Mouse (Mus musculus) brown adipose tissue, adult 24 weeks (tissue): ENCODE results near the gene Rnf181. TPM values are rescaled to one million over a fixed set of nuclear protein-coding genes. Genes with fewer than 3 reads are reported as not detected.
A peak's percentile ranks its signal among the peaks of the same experiment; 100 is the strongest.

Experiments used
- H3K27ac ChIP-seq: fragments of 200-500 bp; replicated peaks from 2 replicates; pipeline ENCODE4 v1.5.1; 2012; ENCODE audit warnings: low read depth, mild to moderate bottlenecking, low read length
- H3K4me1 ChIP-seq: fragments of 200-500 bp; 2 replicates; pipeline ENCODE4 v1.6.1; 2012; ENCODE audit warnings: low read length, mixed read lengths; ENCODE audit not compliant: control insufficient read depth, insufficient read depth, insufficient read length
- H3K4me3 ChIP-seq: fragments of 200-500 bp; 2 replicates; pipeline ENCODE4 v1.5.1; 2012; ENCODE audit warnings: low read depth, mild to moderate bottlenecking, low read length, moderate library complexity; ENCODE audit not compliant: insufficient read depth
- polyA plus RNA-seq: library from polyadenylated mRNA; stranded (reverse); fragments of >200 nt; gene quantifications from 2 replicates; pipeline ENCODE4 v1.2.4, GENCODE M21; 2012; ENCODE audit not compliant: missing spikeins, insufficient read depth, insufficient read length

Rnf181 gene
- polyA plus RNA-seq, 1 experiment = 87.8 TPM

DNA sequence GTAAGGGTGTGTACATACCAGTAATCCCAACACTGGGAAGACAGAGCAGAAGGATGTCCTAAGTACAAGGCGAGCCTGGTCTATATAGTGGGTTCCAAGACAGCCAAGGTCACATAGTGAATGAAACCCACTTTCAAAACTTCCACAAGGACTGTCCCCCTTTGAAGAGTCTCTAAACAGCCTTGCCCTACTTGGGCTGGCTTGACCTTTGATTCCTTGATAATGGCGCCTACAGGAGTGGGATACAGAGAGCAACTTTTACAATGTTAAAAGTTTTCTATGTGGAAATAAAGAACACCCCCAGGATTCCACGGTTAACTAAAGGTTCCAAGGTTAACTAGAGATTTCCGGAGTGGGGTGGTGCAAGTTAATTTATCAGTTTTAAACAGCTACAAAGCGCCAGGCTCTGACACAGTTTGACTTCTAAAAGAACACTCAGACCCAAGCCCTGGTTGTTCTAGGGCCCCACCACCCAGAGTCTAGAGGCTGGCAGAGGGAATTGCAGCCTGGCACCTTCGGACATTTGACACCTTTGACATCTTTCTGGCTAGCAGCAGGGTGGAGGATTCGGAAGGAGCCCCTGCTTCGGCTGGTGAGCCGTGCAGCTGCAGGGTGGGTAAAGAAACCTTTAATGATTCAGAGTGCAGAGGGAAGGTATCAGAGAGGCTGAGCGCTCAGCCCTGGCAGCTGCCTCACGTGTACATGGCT is 6.7 kb downstream of the Rnf181 start:
- peaks cover 2% of the 10 kb centered on the region; the same call in 1 of the 2 replicates for H3K4me1 ChIP-seq
- no peak overlapping the region for H3K27ac ChIP-seq
- no peak overlapping the region for H3K4me3 ChIP-seq

DNA sequence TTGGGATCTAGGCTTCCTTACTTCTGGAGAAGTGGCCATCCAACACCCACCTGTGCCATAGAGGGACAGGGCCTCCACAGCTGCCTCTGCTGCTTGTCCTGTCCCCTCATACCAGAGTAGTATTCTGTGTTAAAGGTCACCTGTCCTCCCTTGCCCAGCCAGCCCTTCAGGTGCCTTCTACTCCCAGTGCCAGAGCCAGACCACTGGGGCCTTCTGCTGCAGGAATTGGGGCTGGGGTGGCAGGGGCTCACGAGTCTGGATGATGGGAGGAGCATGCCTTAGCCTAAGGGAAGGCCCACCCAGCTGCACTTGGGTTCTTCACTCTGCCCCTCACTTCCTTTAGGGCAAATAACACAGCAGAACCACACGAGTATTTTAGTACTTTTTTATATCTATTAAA is 7.4 kb downstream of the Rnf181 start:
- peaks cover 6% of the 10 kb centered on the region; the same call in 1 of the 2 replicates for H3K4me1 ChIP-seq
- H3K27ac ChIP-seq = no peak overlapping the region

DNA sequence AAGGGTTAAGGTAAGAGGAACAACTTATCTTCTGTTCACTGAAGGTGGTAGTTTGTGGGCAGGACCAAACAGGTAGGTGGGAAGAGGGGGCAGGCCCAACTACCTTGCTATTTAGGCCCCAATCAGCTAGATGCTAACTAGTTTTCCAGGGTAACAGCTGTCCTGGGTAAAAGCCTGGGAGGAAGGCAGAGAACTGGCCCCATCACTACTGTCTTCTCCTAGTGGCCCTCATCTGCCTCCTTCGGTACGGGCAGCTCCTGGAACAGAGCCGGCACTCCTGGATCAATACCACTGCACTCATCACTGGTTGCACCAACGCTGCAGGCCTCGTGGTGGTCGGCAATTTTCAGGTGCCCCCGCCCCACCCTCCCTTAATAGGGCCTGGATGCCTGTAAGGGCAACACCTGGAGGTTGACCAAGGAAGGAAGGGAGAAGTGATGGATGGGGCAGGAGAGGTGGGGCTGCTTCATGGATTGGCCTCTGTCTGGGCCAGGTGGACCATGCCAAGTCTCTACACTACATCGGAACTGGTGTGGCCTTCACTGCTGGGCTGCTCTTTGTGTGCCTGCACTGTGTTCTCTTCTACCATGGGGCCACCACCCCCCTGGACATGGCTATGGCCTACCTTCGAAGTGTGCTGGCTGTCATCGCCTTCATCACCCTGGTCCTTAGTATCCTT is 8.5 kb downstream of the Rnf181 start:
- Histone ChIP-seq H3K4me3 (no peak overlapping the region), H3K27ac (no peak overlapping the region), H3K4me1 (peaks cover 10% of the 10 kb centered on the region; the same call in 1 of the 2 replicates)

More for the DNA sequence above, 7.4 kb downstream of the Rnf181 start:
- H3K4me3 ChIP-seq = no peak overlapping the region

DNA sequence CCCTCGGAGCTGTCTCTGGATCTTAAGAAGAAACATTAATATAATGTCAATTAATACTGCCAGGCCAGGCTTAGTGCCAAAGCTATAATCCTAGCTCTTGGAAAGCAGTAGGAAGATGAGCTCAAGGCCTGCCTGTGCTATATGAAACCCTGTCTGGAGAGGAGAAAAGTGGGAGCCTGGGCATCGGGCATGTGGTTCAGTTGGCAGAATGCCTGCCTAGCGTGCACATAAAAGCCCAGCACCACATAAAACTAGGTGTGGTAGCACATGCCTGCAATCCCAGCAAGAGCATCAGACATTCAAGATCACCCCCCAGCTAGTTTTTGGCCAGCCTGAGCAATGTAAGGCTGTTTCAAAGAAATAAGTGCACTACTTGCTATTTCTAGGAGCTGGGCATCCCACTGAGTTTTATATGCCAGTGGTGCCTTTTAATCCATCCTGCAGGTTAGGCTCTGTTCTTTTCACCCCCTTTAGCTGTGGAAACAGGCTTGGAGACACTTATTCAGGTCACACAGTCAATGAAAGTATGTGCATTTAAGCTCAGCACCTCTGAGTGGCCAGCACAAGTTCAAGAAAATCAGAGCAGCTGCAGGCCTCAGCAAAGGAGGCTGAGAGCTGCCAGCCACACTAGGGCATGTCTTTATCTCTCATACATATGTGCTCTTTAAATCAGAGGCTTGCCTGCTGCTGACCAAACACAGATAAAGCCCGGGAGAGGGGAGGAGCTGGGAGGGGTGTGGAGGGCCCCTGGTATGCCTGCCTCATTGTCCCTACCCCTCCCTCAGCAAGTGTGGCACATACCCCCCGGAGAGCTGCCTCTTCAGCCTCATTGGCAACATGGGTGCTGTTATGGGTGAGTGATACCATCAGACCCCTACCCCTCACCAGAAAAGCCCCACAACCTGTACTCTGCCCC is 9.3 kb downstream of the Rnf181 start:
- H3K4me3 ChIP-seq = no peak overlapping the region
- peaks cover 14% of the 10 kb centered on the region; the same call in 1 of the 2 replicates for H3K4me1 ChIP-seq
- no peak overlapping the region for H3K27ac ChIP-seq

DNA sequence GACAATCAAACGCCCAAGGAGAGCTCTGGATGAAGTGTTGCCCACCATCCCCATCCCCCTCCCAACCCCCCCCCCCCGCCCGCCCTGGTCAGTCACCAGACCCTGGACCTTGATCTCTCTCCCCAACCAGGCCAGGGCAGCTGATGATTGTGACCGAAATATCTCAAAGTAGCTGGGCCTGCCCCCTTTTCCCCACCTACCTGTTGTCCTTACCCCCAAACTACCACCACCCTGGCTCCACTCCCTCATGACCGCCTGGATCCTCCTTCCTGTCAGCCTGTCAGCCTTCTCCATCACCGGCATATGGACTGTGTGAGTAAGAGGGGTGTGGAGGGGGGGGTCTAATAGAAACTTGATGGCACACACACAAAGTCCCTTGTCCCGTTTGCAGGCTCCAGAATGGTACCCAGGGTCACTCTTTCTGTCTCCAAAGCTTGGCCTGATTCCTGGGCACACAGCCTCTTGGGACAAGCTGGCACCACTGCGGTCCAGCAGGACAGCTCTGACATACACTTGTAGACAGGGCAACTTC is 10.7 kb downstream of the Rnf181 start:
- H3K4me3 ChIP-seq = peak overlapping the region; percentile 91
- H3K27ac ChIP-seq = no peak overlapping the region
- H3K4me1 ChIP-seq = peaks cover 14% of the 10 kb centered on the region; the same call in 1 of the 2 replicates

DNA sequence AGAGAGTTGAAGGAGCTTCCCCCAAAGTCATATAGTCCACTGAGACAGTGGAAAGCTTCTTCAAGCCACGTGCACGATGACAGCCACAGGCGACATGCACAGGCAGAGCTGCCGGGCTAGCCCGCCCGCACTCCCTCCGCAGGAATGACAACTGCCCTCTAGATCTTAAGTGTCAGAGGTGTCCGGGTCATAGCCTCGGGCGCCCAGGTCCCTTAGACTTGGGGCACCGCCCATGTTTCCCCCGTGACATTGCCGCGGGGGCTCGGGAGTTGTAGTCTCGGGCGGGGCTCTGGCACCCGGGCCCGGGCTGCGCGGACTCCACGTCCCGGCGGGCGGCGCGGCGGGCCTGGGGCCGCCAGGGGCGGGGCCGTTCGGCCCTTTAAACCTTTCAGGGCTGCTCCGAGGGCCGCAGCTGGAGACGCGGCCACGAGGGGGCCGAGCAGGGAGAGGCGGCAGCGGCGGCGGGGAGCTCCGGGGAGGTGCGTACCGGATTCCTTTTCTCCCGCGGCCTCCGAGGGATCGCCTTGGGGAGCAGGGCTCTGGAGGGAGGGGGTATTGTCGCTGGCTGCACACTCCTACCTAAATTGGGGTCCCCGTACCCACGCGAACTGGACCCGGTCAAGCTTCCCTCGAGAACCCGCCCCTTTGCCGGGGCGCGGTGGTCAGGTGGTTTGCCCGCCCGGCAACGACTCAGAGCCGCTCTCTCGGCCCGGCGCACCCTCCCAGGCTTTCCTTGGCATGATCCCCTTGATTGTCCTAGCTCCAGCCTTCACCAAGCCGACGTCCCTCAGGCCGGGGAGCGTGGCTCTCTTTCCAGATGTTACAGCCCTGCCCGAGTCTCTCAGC is 11.5 kb downstream of the Rnf181 start, which contains the start of gene Tmem150a:
Gene Tmem150a (plus strand): TSS at position 382 of the 846 bp plus-strand sequence.
- peak within 1 kb of the TSS; percentile 91 for H3K4me3 ChIP-seq
- H3K4me1 ChIP-seq = peaks cover 13% of the 10 kb centered on the region; the same call in 1 of the 2 replicates
- peak within 1 kb of the TSS; percentile 75 for H3K27ac ChIP-seq

DNA sequence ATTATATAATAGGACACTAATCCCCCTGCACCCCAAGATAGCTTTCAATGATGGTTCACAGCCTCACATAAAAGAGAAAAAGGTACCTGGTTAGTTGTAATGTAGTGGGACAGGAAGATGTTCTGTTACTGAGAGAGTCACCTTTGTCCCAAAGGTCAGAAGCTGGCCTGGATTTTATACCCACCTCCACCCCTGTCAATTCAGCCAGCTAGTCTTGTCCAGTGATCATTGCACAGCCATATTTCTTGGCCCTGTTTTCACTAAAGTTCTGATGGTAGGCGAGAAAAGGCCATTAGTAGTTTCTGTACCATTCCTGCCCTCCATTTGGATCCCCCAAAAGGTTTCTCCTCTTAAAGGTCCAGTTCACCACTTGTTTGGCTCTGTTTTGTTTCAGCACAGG is 12.7 kb downstream of the Rnf181 start:
- Histone ChIP-seq H3K4me3 (no peak overlapping the region), H3K27ac (peak overlapping the region; percentile 18)

DNA sequence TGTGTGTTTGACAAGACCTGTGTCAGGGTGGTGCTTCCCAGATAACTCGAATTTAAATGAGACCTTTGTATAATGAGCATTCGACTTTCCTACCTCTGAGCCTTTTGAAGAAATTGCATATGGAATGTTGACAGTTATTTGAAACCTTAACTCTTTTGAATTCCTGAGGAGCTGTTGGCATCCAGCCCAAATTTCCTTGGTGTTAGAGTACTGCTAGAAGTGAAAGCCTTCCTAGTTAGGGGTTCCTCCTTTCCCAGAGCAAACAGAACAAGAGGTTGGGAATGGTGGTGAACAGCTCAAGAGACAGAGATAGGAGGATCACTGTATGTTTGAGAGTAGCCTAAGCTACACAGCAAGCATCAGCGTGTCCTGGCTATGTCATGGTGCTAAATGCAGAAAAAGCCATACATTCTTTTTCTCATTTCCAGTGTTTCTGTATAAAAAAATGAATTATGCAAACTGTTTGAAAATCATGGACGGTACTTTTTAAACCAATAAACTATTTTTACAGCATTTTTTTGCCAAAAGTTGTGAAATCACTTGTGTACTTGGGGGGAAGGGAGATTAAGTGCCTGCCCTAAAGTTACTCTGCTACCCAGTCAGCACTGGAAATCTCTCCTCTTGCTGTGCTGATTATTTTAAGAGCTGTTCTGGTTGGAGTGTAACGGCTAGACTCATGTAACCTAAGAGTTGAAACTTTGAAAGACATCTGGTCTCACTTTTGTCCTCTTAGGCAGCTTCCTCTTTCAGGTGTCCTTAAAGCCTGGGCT is 13.9 kb downstream of the Rnf181 start:
- Histone ChIP-seq H3K27ac (peak overlapping the region; percentile 41), H3K4me3 (no peak overlapping the region), H3K4me1 (peaks cover 23% of the 10 kb centered on the region)

More for the DNA sequence above, 12.7 kb downstream of the Rnf181 start:
- H3K4me1 ChIP-seq = peaks cover 13% of the 10 kb centered on the region; the same call in 1 of the 2 replicates

DNA sequence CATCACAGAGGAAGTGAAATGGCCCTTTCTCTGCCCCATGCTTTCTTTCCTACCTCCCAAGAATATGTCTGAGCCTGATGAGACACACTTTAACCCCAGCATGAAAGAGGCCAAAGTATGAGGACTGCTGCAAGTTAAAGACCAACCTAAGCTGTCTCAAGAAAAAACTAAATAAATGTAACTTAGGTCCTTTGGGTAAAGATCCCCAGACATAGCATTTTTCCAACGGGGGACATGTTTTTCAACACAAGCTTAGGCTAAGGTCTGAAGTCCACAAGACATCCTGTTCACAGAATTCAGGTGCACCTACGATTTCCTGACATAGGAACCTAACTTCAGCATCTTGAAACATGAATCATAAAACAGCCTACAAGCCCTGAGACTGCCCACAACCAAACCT is 16.5 kb downstream of the Rnf181 start:
- H3K27ac ChIP-seq = no peak overlapping the region
- no peak overlapping the region for H3K4me3 ChIP-seq
- peaks cover 23% of the 10 kb centered on the region for H3K4me1 ChIP-seq

DNA sequence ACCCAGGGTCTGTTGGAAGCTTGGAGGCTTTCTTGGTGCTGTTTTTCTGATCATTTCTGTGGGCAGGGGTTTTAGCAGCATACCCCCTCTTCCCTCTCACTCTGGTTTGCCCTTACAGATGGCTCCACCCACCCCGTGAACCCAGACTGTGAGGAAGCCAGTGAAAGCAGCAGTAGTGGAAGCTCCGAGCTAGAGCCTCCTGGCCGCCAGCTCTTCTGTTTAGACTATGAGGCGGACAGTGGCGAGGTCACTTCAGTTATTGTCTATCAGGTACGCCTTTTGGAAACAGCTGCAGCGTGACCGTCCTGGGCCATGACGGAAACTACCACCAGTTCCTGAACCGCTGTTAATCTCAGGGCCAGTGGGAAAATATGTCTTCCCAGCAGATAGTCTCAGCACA is 18.3 kb downstream of the Rnf181 start:
- Histone ChIP-seq H3K4me1 (peaks cover 16% of the 10 kb centered on the region), H3K4me3 (peak overlapping the region; percentile 79), H3K27ac (peak overlapping the region; percentile 91; the same call in 1 of the 2 replicates)

DNA sequence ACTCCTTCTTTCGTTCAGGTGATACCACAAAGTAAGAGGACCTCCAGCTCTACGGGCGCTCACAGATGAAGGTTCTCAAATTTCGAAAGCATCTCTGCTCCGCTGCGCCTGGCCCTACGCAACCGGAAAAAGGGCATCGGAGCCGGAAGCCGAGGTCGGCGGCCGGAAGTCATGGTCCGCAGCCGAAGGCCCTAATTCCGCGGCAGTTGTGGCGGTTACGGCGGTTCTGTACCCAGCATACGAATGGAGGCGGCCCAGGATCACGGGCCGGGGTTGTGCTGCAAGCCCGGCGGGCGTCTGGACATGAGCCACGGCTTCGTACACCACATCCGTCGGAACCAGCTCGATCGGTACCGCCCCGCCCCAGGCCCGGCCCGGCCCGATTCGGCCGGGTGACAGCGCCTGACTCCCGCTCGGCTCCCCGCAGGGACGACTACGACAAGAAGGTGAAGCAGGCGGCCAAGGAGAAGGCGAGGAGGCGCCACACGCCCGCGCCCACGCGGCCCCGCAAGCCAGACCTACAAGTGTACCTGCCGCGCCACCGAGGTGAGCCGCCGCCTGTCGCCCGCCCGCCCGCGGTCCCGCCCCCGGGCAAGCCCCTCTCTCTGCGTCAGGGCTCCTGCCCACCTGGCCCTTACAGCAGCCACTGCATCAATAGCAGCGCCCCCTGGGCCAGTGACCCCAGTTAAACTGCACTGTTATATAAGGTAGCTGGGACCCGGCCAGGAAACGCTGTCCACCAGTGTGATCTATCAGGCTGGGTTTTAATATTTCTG is 19.4 kb downstream of the Rnf181 start, which contains the start of gene 0610030E20Rik:
Gene 0610030E20Rik (plus strand): TSS at position 152 of the 776 bp plus-strand sequence.
- peak within 1 kb of the TSS; percentile 79 for H3K4me3 ChIP-seq
- H3K27ac ChIP-seq = peak within 1 kb of the TSS; percentile 91
- H3K4me1 ChIP-seq = peaks cover 11% of the 10 kb centered on the region

DNA sequence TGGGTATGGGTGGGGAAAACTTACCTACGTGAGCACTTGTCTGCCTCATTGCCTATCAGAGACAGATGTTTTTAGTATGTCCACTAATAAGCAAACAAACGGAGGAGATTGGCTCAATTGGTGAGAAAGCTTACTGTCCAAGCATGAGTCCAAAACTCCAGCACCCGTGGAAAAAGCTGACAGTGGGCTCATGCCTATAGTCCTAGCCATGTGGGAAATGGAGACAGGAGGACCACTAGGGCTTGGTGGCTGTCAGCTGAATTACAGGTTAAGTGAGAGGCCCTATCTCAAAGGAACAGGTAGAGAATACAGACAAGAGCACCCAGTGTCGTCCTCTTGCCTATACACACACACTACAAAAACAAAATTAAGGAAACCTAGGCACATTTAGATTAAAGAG is 20.5 kb downstream of the Rnf181 start:
- Histone ChIP-seq H3K4me3 (no peak overlapping the region), H3K4me1 (peaks cover 10% of the 10 kb centered on the region), H3K27ac (no peak overlapping the region)

DNA sequence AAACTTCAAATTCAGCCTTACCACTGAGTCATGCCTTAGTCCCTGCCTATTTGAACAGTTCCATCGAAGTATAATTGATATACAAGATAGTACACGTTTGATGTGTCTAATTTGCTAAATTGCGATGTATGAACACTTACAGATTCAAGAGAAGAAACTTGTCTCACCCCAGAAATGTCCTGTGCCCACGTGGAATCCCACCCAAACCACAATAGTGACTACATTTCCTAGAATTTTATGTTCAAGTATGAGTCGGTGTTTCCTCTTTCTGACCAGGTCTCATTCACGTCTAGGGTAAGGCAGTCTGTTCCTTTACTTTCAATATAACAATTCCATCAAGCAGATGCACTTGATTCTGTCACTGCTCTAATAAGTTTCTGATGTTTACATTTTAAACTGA is 21.1 kb downstream of the Rnf181 start:
- no peak overlapping the region for H3K4me3 ChIP-seq
- no peak overlapping the region for H3K27ac ChIP-seq
- H3K4me1 ChIP-seq = peaks cover 10% of the 10 kb centered on the region
